Mouse (Mus musculus): ENCODE data around the gene Umad1. TPM values are rescaled to one million over a fixed set of nuclear protein-coding genes. Genes with fewer than 3 reads are reported as not detected.

Gene Umad1
- polyA plus RNA-seq, 1 experiment from 2014 or later: 72.7 TPM

DNA sequence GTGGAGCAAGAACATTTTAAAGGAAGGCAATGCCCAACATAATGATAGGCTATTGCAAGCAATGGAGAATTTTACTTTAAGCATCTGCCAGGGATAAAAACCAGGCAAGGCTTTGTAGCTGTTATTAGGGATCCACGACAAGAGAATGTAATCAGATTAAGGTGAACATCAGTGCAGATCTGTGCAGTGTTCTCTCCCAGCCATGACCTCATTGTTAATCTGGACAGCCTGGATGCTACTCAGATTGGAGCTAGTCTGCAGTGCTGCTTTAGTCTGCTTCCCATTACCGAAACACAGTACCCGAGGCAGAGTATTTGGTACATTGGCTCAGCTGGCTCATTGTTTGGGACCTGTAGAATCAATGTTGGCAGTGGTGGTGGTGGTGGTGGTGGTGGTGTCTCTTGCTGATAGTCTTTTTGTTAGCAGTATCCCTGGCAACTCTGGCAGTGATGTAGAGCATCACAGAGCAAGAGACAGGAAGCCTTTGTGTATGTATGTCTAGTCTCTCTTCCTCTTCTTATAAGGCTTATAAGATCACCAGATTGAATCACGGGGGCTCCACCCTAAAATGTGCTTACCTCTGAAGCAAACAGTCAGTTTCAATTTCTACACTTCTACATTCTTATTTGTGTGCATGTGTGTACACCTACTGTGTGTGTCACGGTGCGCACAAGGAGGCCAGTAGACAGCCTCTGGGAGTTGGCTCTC, 245.6 kb downstream of the Umad1 start:
- Histone ChIP-seq H3K27ac (ENCODE audit: low read length) (no peak overlapping the region), H3K4me2 (ENCODE audit: low read length) (no peak overlapping the region), H3K4me3 (ENCODE audit: low read depth, low read length) (no peak overlapping the region), H3K9me3 (replicated peaks; ENCODE audit: control insufficient read depth, low read length, poor library complexity, severe bottlenecking) (no peaks in the 10 kb centered on the region), H3K9ac (ENCODE audit: low read depth, low read length) (no peak overlapping the region), H3K27me3 (ENCODE audit: control insufficient read depth, insufficient read depth, low read depth, low read length) (no peaks in the 10 kb centered on the region), H3K36me3 (ENCODE audit: control insufficient read depth, insufficient read depth, low read length) (no peaks in the 10 kb centered on the region), H3K4me1 (ENCODE audit: control insufficient read depth, insufficient read depth, low read length) (peaks cover 3% of the 10 kb centered on the region; the same call in 1 of the 2 replicates)
- WGBS: 84% methylated on average over 6 of the region's 6 CpGs
- no peak for ATAC-seq

- no peaks in the 10 kb centered on the region for H3K36me3 ChIP-seq (ENCODE audit: control insufficient read depth, insufficient read depth, low read length)
- no peak overlapping the region for H3K4me3 ChIP-seq (ENCODE audit: low read depth, low read length)
- H3K4me1 ChIP-seq (ENCODE audit: control insufficient read depth, insufficient read depth, low read length): peaks cover 13% of the 10 kb centered on the region
- H3K9me3 ChIP-seq (replicated peaks; ENCODE audit: control insufficient read depth, low read length, poor library complexity, severe bottlenecking): no peaks in the 10 kb centered on the region
- H3K9ac ChIP-seq (ENCODE audit: low read depth, low read length): no peak overlapping the region
- no peak for ATAC-seq
- H3K4me2 ChIP-seq (ENCODE audit: low read length): no peak overlapping the region
- no peak overlapping the region for H3K27ac ChIP-seq (ENCODE audit: low read length)
- no peaks in the 10 kb centered on the region for H3K27me3 ChIP-seq (ENCODE audit: control insufficient read depth, insufficient read depth, low read depth, low read length)
Observed at GRCm38 (mm10) chr6:8506631-8507030, 247.5 kb downstream of the Umad1 start.

Other genes with a start within 250 kb of the Umad1 start
- gene Col28a1, start 66.7 kb upstream of the Umad1 start, polyA plus RNA-seq (2015; fragmentation: Nextera tagmentation; extraction: Ambion mirVana): 0.71 and 0.98 TPM in 2 replicates
- gene Mios, start 50.1 kb upstream of the Umad1 start, polyA plus RNA-seq (2015; fragmentation: Nextera tagmentation; extraction: Ambion mirVana): 23.7 and 23.8 TPM in 2 replicates
- 40.0 and 48.6 TPM in 2 replicates for gene Rpa3, start 115 bp upstream of the Umad1 start, polyA plus RNA-seq (2015; fragmentation: Nextera tagmentation; extraction: Ambion mirVana)
- gene Gm45062, start 162 bp downstream of the Umad1 start, polyA plus RNA-seq (2015; fragmentation: Nextera tagmentation; extraction: Ambion mirVana): 9.6 and 12.3 TPM in 2 replicates